Mouse (Mus musculus): ENCODE results near the gene Spata25. TPM values are rescaled to one million over a fixed set of nuclear protein-coding genes. Genes with fewer than 3 reads are reported as not detected.
"Not testable (repeated sequence)": the region's sequence is repeated elsewhere in the genome, so short reads cannot be mapped to it uniquely, and the experiment has no call there.

Spata25 gene
- polyA plus RNA-seq, 1 experiment = 1.4 TPM

DNA sequence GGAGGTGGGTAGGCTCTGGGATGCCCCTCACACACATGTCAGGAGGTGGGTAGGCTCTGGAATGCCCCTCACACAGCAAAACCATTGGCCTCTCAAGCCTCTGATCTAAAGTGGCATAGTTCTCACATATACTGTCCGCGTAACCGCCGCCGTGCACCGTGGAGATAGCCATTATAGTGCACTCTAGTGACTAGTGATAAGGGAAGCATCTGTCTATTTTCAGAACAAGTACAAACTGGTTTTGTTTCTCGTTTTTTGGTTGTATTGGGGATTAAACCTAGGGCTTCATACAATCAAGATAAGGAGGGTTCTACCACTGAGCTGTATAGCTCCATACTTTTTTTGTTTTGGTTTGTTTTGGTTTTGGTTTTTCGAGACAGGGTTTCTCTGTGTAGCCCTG lies 12.5 kb downstream of the Spata25 start:
- peaks cover 8% of the 10 kb centered on the region for H3K4me1 ChIP-seq (ENCODE audit: control insufficient read depth, insufficient read depth, low read length)
- H3K27ac ChIP-seq (ENCODE audit: insufficient read depth, low read depth, low read length) = peak overlapping the region; percentile 44
- TF ChIP-seq CTCF (IDR thresholded peaks at IDR 0.05; ENCODE audit: low read depth, low read length) (no peak), POLR2A (IDR thresholded peaks at IDR 0.05; ENCODE audit: borderline replicate concordance, low read depth, low read length) (no peak)
- no peak overlapping the region for H3K4me3 ChIP-seq (ENCODE audit: insufficient read depth, low read length)

DNA sequence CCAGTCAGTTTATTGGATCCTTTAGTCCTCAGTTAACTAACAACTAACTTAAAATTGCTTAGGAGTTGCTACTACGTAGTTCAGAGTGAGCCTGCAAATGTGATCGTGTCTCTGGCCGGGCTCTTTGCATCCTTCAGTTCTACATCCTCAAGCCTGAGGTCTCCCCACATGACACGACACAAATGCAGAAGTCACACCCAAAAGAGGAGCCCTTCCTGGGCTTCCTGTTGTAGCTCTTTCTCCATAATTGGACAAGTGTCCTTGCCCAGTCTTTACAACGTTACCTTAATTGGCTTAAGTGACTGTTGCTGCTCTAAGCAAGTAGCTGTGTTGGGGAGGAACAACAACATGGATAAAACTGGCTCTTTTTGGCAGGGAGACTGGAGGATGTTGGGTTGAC lies 13.0 kb downstream of the Spata25 start:
- peak overlapping the region; percentile 59 for H3K27ac ChIP-seq (ENCODE audit: insufficient read depth, low read depth, low read length)
- TF ChIP-seq CTCF (IDR thresholded peaks at IDR 0.05; ENCODE audit: low read depth, low read length) (no peak), POLR2A (IDR thresholded peaks at IDR 0.05; ENCODE audit: borderline replicate concordance, low read depth, low read length) (no peak)
- no peak overlapping the region for H3K4me3 ChIP-seq (ENCODE audit: insufficient read depth, low read length)
- peaks cover 8% of the 10 kb centered on the region for H3K4me1 ChIP-seq (ENCODE audit: control insufficient read depth, insufficient read depth, low read length)

DNA sequence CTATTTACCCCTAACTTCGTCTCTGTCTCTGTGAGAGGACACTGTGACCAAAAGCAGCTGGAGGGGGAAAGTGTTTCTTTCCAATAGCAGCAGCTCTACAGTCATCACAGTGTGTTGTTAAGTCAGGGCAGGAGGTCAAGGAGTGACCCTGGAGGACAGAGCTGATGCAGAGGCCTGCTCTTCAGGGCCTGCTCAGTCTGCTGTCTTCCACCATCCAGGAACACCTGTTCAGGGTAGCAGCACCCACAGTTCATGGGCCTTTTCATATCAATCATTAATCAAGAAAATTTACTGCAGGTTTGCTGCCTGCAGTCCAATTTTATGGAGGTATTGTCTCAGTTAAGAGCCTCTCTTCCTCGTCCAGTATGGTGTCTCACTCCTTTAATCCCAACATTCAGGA lies 14.8 kb downstream of the Spata25 start:
- no peak overlapping the region for H3K4me3 ChIP-seq (ENCODE audit: insufficient read depth, low read length)
- no peak for TF ChIP-seq CTCF (IDR thresholded peaks at IDR 0.05; ENCODE audit: low read depth, low read length)
- no peak for TF ChIP-seq POLR2A (IDR thresholded peaks at IDR 0.05; ENCODE audit: borderline replicate concordance, low read depth, low read length)
- H3K27ac ChIP-seq (ENCODE audit: insufficient read depth, low read depth, low read length) = no peak overlapping the region
- peaks cover 8% of the 10 kb centered on the region for H3K4me1 ChIP-seq (ENCODE audit: control insufficient read depth, insufficient read depth, low read length)

DNA sequence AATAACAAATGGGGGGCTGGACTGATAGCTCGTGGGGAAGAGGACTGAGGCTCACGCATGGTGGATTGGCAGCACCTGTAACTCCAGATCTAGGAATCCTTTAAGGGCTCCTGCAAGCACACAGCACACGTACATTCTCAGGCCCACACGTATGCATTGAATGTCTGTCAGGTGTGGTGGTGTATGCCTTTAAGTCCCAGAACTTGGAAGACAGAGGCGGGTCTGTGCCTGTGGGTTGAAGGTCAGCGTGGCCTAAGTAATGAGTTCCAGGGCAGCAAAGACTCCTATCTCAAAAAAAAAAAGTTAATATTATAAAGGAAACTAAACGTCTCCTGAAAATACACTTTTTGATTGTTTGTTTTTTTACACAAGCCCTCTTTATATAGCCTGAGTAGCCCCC lies 21.7 kb downstream of the Spata25 start:
- peaks cover 16% of the 10 kb centered on the region for H3K4me1 ChIP-seq (ENCODE audit: control insufficient read depth, insufficient read depth, low read length)
- TF ChIP-seq CTCF (IDR thresholded peaks at IDR 0.05; ENCODE audit: low read depth, low read length) (no peak), POLR2A (IDR thresholded peaks at IDR 0.05; ENCODE audit: borderline replicate concordance, low read depth, low read length) (no peak)
- H3K27ac ChIP-seq (ENCODE audit: insufficient read depth, low read depth, low read length) = no peak overlapping the region
- H3K4me3 ChIP-seq (ENCODE audit: insufficient read depth, low read length) = no peak overlapping the region

DNA sequence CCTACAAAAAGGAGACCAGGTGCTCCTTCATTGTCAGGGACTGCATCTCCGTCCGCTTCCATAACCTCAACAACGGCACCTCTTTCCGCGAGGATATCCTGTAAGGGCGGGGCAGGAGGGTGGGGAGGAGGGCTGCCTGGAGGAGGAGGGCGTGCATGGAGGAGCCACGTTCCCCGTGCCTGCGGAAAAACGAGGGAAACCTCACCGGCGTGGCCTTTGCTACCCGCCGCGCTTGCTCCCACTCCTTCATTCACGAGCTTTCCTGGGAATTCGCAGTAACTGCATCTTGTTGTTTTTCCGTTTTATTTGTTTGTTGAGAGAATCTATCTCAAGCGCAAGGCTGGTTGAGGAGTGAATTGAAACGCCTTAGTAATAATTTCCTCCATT lies 23.0 kb downstream of the Spata25 start:
- peak overlapping the region; percentile 76 for H3K27ac ChIP-seq (ENCODE audit: insufficient read depth, low read depth, low read length)
- no peak for TF ChIP-seq CTCF (IDR thresholded peaks at IDR 0.05; ENCODE audit: low read depth, low read length)
- no peak for TF ChIP-seq POLR2A (IDR thresholded peaks at IDR 0.05; ENCODE audit: borderline replicate concordance, low read depth, low read length)
- H3K4me1 ChIP-seq (ENCODE audit: control insufficient read depth, insufficient read depth, low read length) = peaks cover 16% of the 10 kb centered on the region

DNA sequence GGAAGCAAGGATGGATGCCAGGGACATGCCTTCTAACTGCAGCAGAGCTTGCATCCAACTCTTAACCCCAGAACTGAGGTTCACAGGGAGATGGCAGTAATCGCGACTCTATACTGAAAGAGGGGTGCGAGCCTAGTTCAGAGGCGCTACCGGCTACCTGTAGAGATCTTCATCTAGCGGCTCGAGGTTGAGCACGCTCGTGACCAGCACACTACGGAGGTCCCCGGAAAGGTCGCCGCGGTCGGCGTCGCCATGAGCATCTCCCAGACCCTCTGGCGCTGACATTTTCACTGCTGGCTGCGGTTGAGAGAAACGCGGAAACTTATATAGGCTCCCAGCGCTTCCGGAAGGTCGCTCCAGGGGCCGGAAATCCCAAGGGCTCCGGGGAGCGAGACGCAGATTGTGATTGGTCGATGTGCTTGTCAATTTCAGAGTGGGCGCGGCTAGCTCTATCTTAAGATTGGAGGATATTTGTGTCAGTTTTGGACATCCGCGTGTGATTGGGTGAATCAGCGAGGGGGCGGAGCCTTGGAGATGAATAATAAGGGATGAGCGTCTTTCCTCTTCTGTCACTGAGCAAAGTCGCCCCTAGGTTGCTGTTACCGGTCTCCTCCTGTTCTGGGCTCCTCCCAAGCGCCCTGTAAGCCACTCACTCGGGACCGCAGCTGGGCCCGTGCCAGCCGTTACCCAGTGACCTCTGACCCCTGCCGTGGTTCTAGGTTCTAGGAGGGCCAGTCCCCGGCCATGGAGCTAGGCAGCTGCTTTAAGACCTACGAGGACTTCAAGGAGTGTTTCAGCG lies 23.6 kb downstream of the Spata25 start, which contains the start of the genes Acot8 and Zswim3:
Acot8 (minus strand) TSS at position 350 of the 799 bp plus-strand sequence.
Zswim3 (plus strand) TSS at position 566 of the 799 bp plus-strand sequence.
- TF ChIP-seq CTCF (IDR thresholded peaks at IDR 0.05; ENCODE audit: low read depth, low read length) = no peak
- peak; percentile 82; the same call in 1 of the 2 replicates for TF ChIP-seq POLR2A (IDR thresholded peaks at IDR 0.05; ENCODE audit: borderline replicate concordance, low read depth, low read length)
- peak within 1 kb of the TSS; percentile 92 for H3K4me3 ChIP-seq (ENCODE audit: insufficient read depth, low read length)
- H3K4me1 ChIP-seq (ENCODE audit: control insufficient read depth, insufficient read depth, low read length) = peaks cover 16% of the 10 kb centered on the region
- H3K27ac ChIP-seq (ENCODE audit: insufficient read depth, low read depth, low read length) = peak within 1 kb of the TSS; percentile 76

More for the DNA sequence above, 23.0 kb downstream of the Spata25 start:
- peak overlapping the region; percentile 88 for H3K4me3 ChIP-seq (ENCODE audit: insufficient read depth, low read length)

DNA sequence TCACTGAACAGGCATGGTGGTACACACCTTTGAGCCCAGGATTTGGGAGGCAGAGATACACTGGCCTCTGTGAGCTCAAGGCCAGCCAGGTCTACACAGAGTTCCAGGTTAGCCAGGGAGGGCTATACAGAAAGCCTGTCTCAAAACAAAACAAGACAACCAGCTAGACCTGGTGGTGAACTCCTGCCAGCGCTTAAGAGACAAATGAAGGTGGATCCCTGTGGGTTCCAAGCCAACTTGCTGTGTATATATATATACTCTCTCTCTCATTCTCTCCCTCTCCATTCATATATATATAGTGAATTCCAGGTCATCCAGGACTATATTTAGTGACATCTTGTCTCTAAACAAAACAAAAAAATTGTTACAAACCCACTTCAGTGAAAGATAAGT lies 24.4 kb downstream of the Spata25 start:
- H3K27ac ChIP-seq (ENCODE audit: insufficient read depth, low read depth, low read length) = no peak overlapping the region
- H3K4me1 ChIP-seq (ENCODE audit: control insufficient read depth, insufficient read depth, low read length) = peaks cover 16% of the 10 kb centered on the region
- peak overlapping the region; percentile 92 for H3K4me3 ChIP-seq (ENCODE audit: insufficient read depth, low read length)
- no peak for TF ChIP-seq CTCF (IDR thresholded peaks at IDR 0.05; ENCODE audit: low read depth, low read length)
- TF ChIP-seq POLR2A (IDR thresholded peaks at IDR 0.05; ENCODE audit: borderline replicate concordance, low read depth, low read length) = no peak

DNA sequence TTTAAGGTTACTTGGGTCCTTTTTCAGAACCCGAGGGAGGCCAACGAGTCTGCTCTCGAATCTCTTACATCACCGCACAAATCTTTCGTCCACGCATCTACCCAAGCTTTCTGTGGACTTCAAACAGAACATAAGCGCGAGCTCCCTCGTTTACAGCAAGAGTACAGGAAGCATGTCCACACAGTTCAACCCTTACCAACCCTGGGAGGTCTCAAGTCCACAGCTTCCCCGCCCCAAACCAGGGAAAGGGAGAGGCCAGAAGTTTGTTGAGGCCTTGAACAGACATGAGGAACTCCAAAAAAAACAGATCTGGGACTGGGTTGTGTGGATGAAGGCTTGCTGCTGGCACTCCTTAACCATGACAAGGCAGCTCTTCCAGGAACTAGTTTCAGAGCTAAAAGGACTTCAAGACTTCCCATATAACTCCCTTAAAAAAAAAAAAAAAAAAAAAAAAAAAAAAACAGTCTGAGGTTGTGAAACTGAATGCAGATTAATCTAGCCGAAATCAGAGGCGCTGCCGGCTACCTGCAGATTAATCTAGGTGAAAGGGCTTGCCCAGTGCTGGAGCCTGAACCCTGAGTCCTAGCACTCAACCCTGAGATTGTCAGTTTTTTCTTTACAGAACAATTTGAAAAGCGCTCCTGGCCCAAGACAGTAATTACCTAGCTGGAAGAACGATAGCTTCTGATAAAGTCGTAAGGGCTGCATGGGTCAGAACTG lies 25.0 kb downstream of the Spata25 start:
- Histone ChIP-seq H3K4me3 (ENCODE audit: insufficient read depth, low read length) (peak overlapping the region; percentile 92), H3K4me1 (ENCODE audit: control insufficient read depth, insufficient read depth, low read length) (peaks cover 16% of the 10 kb centered on the region), H3K27ac (ENCODE audit: insufficient read depth, low read depth, low read length) (peak overlapping the region; percentile 41)
- TF ChIP-seq CTCF (IDR thresholded peaks at IDR 0.05; ENCODE audit: low read depth, low read length) (no peak), POLR2A (IDR thresholded peaks at IDR 0.05; ENCODE audit: borderline replicate concordance, low read depth, low read length) (no peak)

DNA sequence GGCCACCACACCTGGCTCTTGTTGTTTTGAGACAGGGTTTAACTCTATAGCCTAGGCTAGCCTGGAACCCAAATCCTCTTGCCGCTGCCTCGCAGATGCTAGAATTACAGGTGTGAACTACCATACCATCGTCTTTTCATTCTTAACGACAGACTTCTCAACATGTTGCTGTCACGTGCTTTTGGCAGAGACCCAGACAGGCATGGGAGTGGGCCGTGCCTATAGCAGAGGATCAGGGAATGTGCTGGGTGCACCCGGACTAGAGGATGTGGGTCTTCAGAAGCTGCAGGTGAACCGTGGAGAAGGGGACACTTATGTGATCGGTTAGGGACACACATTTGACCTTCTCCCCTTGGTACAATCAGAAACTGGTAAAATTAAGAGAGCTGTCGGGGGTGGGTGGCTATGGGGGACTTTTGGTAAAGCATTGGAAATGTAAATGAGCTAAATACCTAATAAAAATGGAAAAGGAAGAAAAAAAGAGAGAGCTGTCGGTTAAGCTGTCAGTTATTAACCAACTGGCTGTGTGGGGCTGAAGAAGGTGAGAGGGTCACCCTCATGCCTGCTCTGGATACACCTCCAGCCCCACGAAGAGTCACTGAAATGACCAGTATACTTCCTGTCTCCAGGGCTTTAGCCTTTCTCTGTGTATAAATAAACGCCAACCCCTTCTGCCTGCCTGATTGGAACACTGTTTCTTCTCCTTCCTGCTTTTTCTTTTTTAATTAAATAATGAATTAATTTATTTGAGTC lies 27.9 kb downstream of the Spata25 start:
- Histone ChIP-seq H3K4me3 (ENCODE audit: insufficient read depth, low read length) (no peak overlapping the region), H3K4me1 (ENCODE audit: control insufficient read depth, insufficient read depth, low read length) (peaks cover 9% of the 10 kb centered on the region), H3K27ac (ENCODE audit: insufficient read depth, low read depth, low read length) (no peak overlapping the region)
- TF ChIP-seq CTCF (IDR thresholded peaks at IDR 0.05; ENCODE audit: low read depth, low read length) = no peak
- TF ChIP-seq POLR2A (IDR thresholded peaks at IDR 0.05; ENCODE audit: borderline replicate concordance, low read depth, low read length) = no peak

DNA sequence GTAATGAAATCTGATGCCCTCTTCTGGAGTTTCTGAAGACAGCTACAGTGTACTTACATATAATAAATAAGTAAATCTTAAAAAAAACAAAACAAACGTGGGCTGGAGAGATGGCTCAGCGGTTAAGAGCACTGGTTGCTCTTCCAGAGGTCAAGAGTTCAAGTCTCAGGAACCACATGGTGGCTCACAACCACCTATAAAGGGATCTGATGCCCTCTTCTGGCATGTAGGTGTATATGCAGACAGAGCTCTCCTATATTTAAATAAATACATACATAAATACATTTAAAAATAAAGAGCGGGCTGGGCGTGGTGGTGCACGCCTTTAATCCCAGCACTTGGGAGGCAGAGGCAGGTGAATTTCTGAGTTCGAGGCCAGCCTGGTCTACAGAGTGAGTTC lies 29.8 kb downstream of the Spata25 start:
- H3K4me3 ChIP-seq (ENCODE audit: insufficient read depth, low read length); H3K27ac ChIP-seq (ENCODE audit: insufficient read depth, low read depth, low read length); H3K4me1 ChIP-seq (ENCODE audit: control insufficient read depth, insufficient read depth, low read length): not testable (repeated sequence)
